Mouse (Mus musculus) activated CD4-positive, CD25-positive, alpha-beta regulatory T cell, adult 4 months (primary cell): ENCODE measurements around the gene Ddo. TPM values are rescaled to one million over a fixed set of nuclear protein-coding genes. Genes with fewer than 3 reads are reported as not detected.

ENCODE experiments used
- ATAC-seq: one replicate; pipeline ENCODE4 v1.8.0; 2017
- polyA plus RNA-seq, 2 experiments: library from polyadenylated mRNA; unstranded; fragments of 100-300 nt; shearing (Covaris generic); gene quantifications; one replicate each; pipeline ENCODE4 v1.2.1; 2017

Ddo gene
- polyA plus RNA-seq: not detected

- no peak for ATAC-seq
Observed at GRCm38 (mm10) chr10:40629656-40630311, at the start of gene Ddo. TSS of gene Ddo (plus strand) at chr10:40630011.

GRCm38 (mm10) chr10:40583584-40584255, 46.1 kb upstream of the Ddo start:
- ATAC-seq: no peak

- ATAC-seq: no peak
Observed at GRCm38 (mm10) chr10:40592186-40592585, 37.6 kb upstream of the Ddo start.

GRCm38 (mm10) chr10:40597177-40597576, 32.6 kb upstream of the Ddo start:
- no peak for ATAC-seq

- no peak for ATAC-seq
Observed at GRCm38 (mm10) chr10:40604706-40605394, 25.0 kb upstream of the Ddo start.

GRCm38 (mm10) chr10:40617973-40618372, 11.8 kb upstream of the Ddo start:
- no peak for ATAC-seq

DNA sequence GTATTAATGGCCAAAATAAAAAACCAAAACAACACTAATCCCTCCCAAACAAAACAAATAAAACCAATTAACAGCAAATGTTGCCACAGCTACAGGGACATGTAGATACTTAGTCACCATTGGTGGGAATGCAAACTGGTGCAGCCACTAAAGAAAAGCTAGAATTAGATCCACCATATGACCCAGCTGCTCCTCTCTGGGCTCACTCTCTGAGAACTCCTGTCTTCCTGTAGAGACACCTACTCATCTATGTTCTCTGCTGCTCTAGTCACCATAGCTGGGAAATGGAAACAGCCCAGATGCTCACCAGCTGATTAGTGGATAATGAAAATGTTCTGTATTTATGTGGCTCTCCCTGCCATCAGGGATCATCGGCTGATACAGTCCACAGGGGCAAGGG, 10.1 kb upstream of the Ddo start:
- no peak for ATAC-seq

- no peak for ATAC-seq
Observed at GRCm38 (mm10) chr10:40629140-40629539, 671 bp upstream of the Ddo start.

DNA sequence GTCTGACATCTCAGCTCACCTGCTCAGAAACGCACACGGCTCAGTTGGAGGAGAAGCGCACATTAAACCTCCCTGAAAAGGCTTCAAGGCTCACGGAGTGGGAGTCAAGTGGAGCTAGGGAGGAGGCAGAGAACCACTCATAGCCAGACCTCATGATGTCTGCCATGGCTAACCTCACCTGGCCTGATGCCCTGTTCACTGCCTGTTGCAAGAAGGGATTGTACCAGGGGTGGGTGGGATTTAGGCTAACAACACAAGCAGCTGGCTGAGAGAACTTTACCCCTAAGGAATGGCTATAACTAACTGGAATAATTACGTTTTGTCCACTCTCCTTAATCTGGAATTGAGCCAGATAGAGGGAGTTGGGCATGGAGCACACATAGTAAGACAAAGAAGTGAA, 646 bp downstream of the Ddo start:
- no peak for ATAC-seq

DNA sequence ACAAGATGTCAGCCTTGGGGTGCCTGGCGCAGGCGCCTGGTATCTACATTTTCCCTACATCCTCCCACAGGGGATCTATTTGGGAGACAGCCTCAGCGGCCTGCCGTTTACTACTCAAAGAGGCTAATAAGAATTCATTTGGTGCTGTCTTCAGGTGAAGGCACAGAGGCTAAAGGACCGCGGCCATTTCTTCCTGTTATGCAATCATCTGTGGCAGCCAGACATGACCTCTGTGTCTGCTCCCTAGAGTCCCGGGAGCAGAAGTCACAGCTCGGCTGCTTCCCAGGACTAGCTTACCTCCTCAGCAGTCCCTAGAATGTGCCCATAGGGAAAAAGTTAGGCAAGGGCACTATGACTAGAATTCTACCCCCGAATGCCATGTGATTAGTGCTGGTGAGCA, 1.1 kb downstream of the Ddo start:
- no peak for ATAC-seq

DNA sequence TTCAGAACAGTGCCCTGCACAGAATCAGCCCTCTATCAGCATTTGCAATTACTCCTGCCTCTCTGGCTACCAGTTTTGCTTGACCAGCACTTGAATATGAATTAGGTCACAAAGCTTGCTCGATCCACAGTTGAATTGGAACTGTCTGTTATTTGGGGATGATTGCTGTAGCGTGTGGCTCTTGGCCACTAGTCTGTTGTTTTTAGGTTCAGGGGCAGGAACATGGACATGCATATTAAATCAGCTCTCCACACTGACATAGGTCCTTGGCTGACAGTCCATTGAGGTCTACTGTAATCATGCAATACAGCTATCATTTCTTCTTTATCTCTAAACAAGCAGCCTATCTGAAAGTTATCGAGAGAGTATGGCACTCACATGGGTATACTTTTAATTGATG, 2.3 kb downstream of the Ddo start:
- no peak for ATAC-seq

- ATAC-seq: no peak
Observed at GRCm38 (mm10) chr10:40637331-40637730, 7.5 kb downstream of the Ddo start.

- ATAC-seq: no peak
Observed at GRCm38 (mm10) chr10:40638276-40638675, 8.5 kb downstream of the Ddo start.

GRCm38 (mm10) chr10:40638823-40639819, 9.3 kb downstream of the Ddo start:
- no peak for ATAC-seq

GRCm38 (mm10) chr10:40640406-40640805, 10.6 kb downstream of the Ddo start:
- no peak for ATAC-seq

GRCm38 (mm10) chr10:40641901-40642300, 12.1 kb downstream of the Ddo start:
- no peak for ATAC-seq

DNA sequence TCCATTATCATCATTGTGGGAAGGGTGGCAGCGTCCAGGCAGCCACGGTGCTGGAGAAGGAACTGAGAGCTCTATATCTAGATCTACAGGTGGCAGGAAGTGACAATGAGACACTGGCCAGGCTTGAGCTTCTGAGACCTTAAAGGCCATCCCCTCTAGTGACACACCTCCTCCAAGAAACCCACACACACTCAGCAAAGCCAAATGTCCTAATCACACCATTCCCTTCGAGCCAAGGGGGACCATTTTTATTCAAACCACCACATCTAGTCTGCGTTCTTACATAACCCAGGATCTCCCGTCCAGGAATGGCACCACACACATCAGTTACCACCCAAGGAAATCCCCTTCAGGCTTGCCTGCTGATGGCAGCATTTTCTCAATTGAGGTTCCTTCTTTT, 13.3 kb downstream of the Ddo start:
- ATAC-seq: no peak

DNA sequence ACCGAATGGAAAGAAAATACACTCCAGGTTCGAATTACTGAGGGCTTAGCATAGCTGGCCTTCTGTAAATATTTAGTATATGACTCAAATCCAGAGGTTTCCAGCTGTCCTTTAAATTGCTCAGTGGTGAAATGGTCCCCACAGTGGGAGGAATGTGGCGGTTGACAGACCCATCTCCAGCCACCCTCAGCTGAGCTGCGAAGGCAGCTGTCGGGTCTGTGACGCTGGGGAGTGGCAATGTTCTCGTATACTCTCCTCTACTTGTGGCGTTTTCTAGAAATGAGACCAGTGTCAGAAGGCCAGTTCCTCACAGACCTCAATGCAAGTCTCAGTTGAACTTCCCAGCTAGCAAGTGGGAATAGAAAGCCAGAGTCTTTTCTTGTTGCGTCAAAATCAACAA, 14.6 kb downstream of the Ddo start:
- no peak for ATAC-seq

DNA sequence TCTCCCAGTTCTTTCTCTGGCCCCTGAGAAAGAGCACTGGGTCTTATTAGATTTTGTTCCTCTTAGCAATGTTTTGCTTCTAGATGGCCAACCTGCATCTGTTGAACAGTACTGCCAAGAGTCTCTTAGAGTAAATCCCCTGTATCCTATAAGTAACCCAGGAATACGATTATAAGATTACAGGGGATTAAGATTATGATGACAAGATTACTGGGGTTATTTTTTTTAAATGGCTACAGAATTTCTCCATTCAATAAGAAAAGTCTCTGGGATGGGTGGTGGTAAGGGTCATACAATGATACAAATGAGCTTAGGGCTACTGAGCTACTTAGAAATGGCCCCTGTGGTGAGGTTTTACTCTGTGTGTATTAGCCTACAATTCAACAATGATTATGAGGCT, 15.5 kb downstream of the Ddo start:
- ATAC-seq: no peak

DNA sequence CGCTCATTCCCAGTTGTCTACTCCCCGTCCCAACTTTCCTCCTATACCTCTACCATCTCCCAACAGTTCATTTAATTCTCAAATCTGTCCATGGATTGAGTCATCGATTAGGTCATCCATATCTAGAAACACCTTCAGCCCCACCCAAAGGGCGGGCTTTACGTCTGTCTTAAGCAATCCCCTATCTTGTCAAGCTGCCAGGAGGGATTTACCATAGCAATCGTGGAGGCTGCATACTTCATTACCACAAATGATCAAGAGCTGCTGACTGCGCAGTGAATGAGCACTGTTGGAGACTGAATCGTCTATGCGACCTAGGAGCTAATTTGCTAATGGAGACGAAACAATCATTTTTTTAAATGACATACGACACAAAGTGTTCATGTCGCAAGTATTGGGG, 19.0 kb downstream of the Ddo start:
- ATAC-seq: no peak

- ATAC-seq: no peak
Observed at GRCm38 (mm10) chr10:40649634-40650033, 19.8 kb downstream of the Ddo start.

GRCm38 (mm10) chr10:40651676-40652075, 21.9 kb downstream of the Ddo start:
- no peak for ATAC-seq

DNA sequence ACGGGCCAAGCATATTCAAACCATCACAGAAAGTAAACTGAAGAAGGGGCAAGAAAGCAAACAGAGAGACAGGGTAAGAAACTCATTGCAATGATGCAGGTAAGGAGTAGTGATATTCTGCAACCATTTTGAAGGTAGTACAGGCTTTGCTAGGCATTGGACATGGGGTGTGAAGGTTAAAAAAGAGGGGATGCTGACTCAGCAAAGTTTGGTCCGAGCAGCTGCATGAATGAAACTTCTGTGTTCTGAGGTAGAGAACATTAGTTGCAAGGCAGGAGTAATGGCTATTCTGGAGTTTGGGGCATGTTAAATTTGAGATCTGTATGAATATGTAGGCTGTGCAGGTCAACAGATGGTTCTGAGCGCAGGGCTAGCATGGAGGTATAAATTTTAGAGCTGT, 35.5 kb downstream of the Ddo start:
- ATAC-seq: no peak
